Mouse (Mus musculus) liver, embryonic 14 days (tissue): Measurements from ENCODE around the gene Gata3. TPM values are rescaled to one million over a fixed set of nuclear protein-coding genes. Genes with fewer than 3 reads are reported as not detected.

Source experiments
- polyA plus RNA-seq: library from polyadenylated mRNA; depleted of rRNA; stranded (reverse); fragments of >200 nt; gene quantifications from 2 replicates; pipeline ENCODE4 v1.2.3, GENCODE M21; 2012; rRNA removed

The Gata3 gene
- 0.32 and 0.35 TPM in 2 replicates for polyA plus RNA-seq

GRCm38 (mm10) chr2:9889651-9890183 is at the start of gene Gata3:
Gene Gata3, minus strand, starts transcription at chr2:9890034.

DNA sequence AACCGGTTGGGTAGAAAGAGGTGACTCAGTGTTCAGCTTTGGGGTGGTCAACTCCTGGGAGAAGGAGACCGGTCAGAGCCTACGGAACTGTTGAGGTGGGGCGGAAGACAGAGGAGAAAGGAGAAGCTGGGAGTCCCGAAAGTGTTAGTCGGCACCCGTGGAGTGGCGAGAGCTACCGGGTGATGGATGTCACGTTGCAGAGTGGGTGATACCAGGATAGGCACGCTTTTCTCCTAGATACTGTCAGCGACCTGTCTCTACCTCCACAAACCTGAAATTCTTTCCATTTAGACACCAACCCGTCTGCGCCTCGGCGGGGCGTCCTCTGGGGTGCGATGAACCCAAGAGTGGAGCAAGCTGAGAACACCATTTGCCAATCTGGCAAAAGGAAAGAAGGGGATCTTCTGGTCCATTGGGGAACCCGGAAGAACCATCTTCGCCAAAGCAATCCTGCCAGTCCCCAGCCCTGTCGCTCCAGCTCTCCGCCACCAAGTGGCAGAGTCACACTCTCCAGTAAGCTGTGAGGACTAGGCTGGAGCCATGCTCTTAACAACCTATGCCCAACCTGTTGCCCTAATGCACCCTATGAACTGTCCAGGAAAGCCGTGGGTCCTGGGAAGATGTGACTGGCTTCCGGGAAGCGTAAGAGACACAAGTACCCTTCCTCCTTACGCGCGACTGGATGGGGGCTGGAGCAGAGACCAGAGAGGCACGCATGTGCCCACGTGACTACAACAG is 752 bp downstream of the Gata3 start, which contains the start of gene 9230102O04Rik:
9230102O04Rik (minus strand) TSS at position 628 of the 738 bp plus-strand sequence.

GRCm38 (mm10) chr2:9881051-9881591 is 8.7 kb downstream of the Gata3 start, which contains the start of gene 4930412O13Rik:
Gene 4930412O13Rik, plus strand, starts transcription at chr2:9881252.

Other genes with a start within 250 kb of the Gata3 start
- 0.18 TPM in 1 of 2 replicates, not detected in the other for gene 4930412O13Rik, start 8.8 kb downstream of the Gata3 start, polyA plus RNA-seq
- gene 9230102O04Rik, start 494 bp downstream of the Gata3 start, polyA plus RNA-seq, result not detected in 2 replicates
- gene Taf3, start 158.6 kb upstream of the Gata3 start, polyA plus RNA-seq, result 4.6 and 5.5 TPM in 2 replicates
- gene Atp5c1, start 190.5 kb upstream of the Gata3 start, polyA plus RNA-seq, result 191 and 222 TPM in 2 replicates
- gene Kin, start 190.6 kb upstream of the Gata3 start, polyA plus RNA-seq, result 10.1 and 11.1 TPM in 2 replicates
- 300 and 347 TPM in 2 replicates for gene Itih2, start 241.4 kb upstream of the Gata3 start, polyA plus RNA-seq